Mouse (Mus musculus) large intestine, adult 2 months (tissue): ENCODE measurements around the gene Lrmda. TPM values are rescaled to one million over a fixed set of nuclear protein-coding genes. Genes with fewer than 3 reads are reported as not detected.

ENCODE experiments used
- DNase-seq: peaks from one replicate; pipeline ENCODE4 v3.0.0-alpha.2; 2012; ENCODE audit warnings: low read depth, low spot score
- WGBS: fragments of 180-500 bp; shearing (Covaris S2); methylation state at CpG from one replicate; pipeline ENCODE4 v1.1.7; 2018; 5-methylcytosine and 5-hydroxymethylcytosine counted together
- polyA plus RNA-seq: library from polyadenylated mRNA; depleted of rRNA; stranded (reverse); fragments of >200 nt; gene quantifications from 2 replicates; pipeline ENCODE4 v1.2.3, GENCODE M21; 2012

Lrmda gene
- polyA plus RNA-seq, 1 experiment: 0.12 TPM

- no peak for DNase-seq
- WGBS: 89% methylated on average over 3 of the region's 3 CpGs
Observed at GRCm38 (mm10) chr14:22998906-22999305, 979.4 kb downstream of the Lrmda start.

GRCm38 (mm10) chr14:23011989-23012388 is 992.5 kb downstream of the Lrmda start:
- 62% methylated on average over 1 of the region's 1 CpGs for WGBS

GRCm38 (mm10) chr14:23014747-23015286 is 995.3 kb downstream of the Lrmda start:
- WGBS: 63% methylated on average over 2 of the region's 2 CpGs
- no peak for DNase-seq

More at GRCm38 (mm10) chr14:23011989-23012388, 992.5 kb downstream of the Lrmda start:
- DNase-seq: no peak

GRCm38 (mm10) chr14:23015321-23016067 is 996.0 kb downstream of the Lrmda start:
- whole genome bisulfite sequencing: 62% methylated on average over 16 of the region's 16 CpGs
- no peak for DNase-seq

- WGBS: 82% methylated on average over 1 of the region's 1 CpGs
- DNase-seq: no peak
Observed at GRCm38 (mm10) chr14:23016068-23016611, 996.6 kb downstream of the Lrmda start.

- WGBS: 93% methylated on average over 7 of the region's 7 CpGs
- no peak for DNase-seq
Observed at GRCm38 (mm10) chr14:23041002-23041401, 1021.5 kb downstream of the Lrmda start.

GRCm38 (mm10) chr14:23045322-23045721 is 1025.8 kb downstream of the Lrmda start:
- no peak for DNase-seq
- 62% methylated on average over 1 of the region's 1 CpGs for WGBS

- DNase-seq: peak; percentile 28
- WGBS: 22% methylated on average over 4 of the region's 4 CpGs
Observed at GRCm38 (mm10) chr14:23046330-23046729, 1026.8 kb downstream of the Lrmda start.

GRCm38 (mm10) chr14:23051441-23051840 is 1031.9 kb downstream of the Lrmda start:
- 66% methylated on average over 7 of the region's 7 CpGs for WGBS
- no peak for DNase-seq

- 76% methylated on average over 11 of the region's 11 CpGs for WGBS
- no peak for DNase-seq
Observed at GRCm38 (mm10) chr14:23052833-23053592, 1033.5 kb downstream of the Lrmda start.

GRCm38 (mm10) chr14:23057228-23057976 is 1037.9 kb downstream of the Lrmda start:
- DNase-seq: no peak
- WGBS: 57% methylated on average over 6 of the region's 6 CpGs

GRCm38 (mm10) chr14:23057987-23058386 is 1038.5 kb downstream of the Lrmda start:
- 46% methylated on average over 2 of the region's 2 CpGs for WGBS
- no peak for DNase-seq

- WGBS: 76% methylated on average over 1 of the region's 1 CpGs
- DNase-seq: no peak
Observed at GRCm38 (mm10) chr14:23078719-23079118, 1059.2 kb downstream of the Lrmda start.

GRCm38 (mm10) chr14:23084241-23084773 is 1064.8 kb downstream of the Lrmda start:
- DNase-seq: no peak
- WGBS: 48% methylated on average over 1 of the region's 1 CpGs

GRCm38 (mm10) chr14:23084797-23085196 is 1065.3 kb downstream of the Lrmda start:
- 39% methylated on average over 1 of the region's 1 CpGs for WGBS
- no peak for DNase-seq

GRCm38 (mm10) chr14:23093306-23093705 is 1073.8 kb downstream of the Lrmda start:
- DNase-seq: no peak
- WGBS: 87% methylated on average over 4 of the region's 4 CpGs

GRCm38 (mm10) chr14:23094546-23095157 is 1075.1 kb downstream of the Lrmda start:
- 74% methylated on average over 5 of the region's 5 CpGs for WGBS
- no peak for DNase-seq

- WGBS: 78% methylated on average over 10 of the region's 10 CpGs
- DNase-seq: no peak
Observed at GRCm38 (mm10) chr14:23095158-23096016, 1075.9 kb downstream of the Lrmda start.
